Mouse (Mus musculus) thymus, adult 18-20 months (tissue): ENCODE data around the gene Cdyl.

Source experiments
- DNase-seq, 2 experiments: peaks; one replicate each; pipeline ENCODE4 v3.0.0; 2022; ENCODE audit warnings: mixed read lengths in 2 of 2

Cdyl gene

GRCm38 (mm10) chr13:35717658-35718057 lies 58.0 kb downstream of the Cdyl start:
- DNase-seq: no peak

DNA sequence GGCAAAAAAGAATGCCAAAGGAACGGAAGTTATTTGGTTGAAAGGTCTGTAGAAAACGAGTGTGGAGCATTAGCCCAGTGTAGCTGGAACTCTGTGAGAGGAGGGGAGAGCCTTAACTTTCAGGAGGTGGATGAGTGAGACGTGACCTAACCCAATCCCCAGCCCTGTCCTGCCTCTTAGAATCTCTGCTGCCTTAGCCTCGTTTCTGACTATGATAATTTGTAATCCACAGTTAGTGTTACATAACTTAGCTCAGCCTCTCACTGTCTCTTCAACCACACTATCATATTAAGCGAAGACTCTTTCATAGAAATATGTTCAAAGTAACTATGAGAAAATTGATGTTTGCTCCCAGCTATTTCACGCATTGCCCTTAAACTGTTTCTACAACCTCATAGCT lies 59.9 kb downstream of the Cdyl start:
- no peak for DNase-seq

- DNase-seq: no peak
Measured at GRCm38 (mm10) chr13:35723073-35723472, 63.4 kb downstream of the Cdyl start.

GRCm38 (mm10) chr13:35726025-35726424 lies 66.4 kb downstream of the Cdyl start:
- DNase-seq: no peak

DNA sequence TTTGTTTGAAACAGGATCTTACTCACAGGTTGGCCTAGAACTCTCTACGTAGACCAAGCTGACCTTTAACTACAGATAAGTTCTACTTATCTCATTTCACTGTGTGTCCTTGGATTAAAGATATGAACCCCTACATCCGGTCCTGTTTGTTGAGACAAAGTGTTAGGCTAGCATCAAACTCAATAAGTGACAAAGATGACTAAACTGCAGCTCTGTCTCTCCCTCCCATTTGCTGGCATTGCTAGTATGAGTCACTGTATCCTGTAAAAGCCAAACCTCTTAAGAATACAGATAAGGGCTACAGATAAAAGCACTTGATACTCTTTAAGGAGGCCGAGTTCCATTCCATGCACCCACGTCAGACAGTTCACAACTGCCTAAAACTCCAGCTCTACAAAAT lies 72.5 kb downstream of the Cdyl start:
- DNase-seq: no peak

- no peak for DNase-seq
Measured at GRCm38 (mm10) chr13:35732891-35733596, 73.4 kb downstream of the Cdyl start.

GRCm38 (mm10) chr13:35737565-35737964 lies 77.9 kb downstream of the Cdyl start:
- no peak for DNase-seq

DNA sequence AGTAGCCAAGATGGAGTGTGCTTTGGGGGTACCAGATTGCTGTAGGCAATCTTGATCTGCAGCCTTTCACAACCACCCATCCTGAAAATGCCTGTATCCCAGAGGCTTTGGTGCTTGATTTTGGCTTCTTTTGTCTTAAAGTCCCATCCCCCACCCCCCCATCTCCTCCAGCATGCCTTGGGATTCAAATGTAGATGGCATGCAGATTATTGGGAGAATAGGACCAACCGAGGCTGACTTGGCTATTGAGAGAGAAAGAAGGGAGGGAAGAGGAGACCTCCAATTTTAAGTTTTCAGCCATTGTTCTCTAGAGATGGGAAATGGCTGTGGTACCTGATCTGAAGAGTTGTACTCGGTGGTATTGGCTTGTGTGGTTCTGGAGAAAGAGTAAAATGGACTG lies 78.6 kb downstream of the Cdyl start:
- no peak for DNase-seq

DNA sequence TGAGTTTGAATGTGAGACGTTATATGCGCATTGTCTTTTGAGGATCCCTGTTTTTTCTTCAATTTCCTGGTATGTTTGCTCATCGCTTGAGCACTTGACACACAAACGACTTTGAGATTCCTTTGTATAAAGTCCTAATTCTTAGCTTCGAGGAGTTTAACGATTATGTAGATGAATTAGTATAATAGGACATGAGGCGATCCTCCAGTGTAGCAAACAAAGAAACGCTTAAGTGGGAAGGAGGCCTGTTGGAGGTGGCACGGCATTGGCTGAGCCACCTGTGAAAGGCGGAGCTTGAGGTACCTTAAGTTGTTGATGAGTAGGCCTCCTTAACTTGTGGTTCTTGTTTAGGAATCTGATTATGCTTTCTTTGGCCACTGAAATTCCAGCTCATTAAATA lies 79.8 kb downstream of the Cdyl start:
- no peak for DNase-seq

DNA sequence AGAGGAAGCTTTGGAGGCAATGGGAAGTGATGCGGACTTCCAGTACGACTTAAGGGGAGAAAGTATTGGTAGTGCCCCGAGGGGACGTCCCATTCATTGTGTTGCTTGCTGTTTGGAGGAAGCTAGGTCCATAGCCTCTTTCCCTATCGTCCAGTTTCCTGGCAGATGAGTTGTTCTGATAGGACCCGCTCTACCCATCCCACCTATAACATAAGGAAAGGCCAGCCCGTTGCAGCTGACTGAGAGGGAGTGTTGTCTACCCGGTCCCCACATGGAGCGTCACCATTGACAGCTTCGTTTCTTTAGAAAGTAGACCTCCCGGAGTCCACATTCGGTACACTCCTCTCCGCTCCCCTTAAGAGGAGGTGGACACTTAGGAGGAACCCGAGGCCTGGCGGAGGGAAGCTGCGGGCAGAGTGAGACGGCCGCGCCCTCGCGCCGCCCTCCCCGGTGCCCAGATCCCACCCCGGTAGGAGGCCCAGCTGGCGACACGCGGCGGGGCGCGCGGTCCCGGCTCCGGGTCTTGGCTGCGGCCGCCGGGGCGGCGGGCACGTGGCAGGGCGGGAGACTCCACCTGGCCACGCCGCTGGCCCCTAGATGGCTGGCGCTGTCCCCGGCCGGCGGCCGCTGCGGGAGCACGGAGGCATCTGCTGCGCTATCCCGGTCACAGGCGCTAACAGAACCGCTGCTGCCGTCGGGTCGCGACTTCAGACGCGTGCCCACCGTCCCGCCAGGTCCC lies 80.8 kb downstream of the Cdyl start:
- DNase-seq: peak in 1 of 2 experiments; percentile 57

- DNase-seq: peak; percentile 84 to 85
Measured at GRCm38 (mm10) chr13:35741040-35741619, 81.5 kb downstream of the Cdyl start.

GRCm38 (mm10) chr13:35741620-35742421 lies 82.2 kb downstream of the Cdyl start:
- DNase-seq: peak; percentile 56 to 59

- DNase-seq: no peak
Measured at GRCm38 (mm10) chr13:35742696-35743095, 83.1 kb downstream of the Cdyl start.

DNA sequence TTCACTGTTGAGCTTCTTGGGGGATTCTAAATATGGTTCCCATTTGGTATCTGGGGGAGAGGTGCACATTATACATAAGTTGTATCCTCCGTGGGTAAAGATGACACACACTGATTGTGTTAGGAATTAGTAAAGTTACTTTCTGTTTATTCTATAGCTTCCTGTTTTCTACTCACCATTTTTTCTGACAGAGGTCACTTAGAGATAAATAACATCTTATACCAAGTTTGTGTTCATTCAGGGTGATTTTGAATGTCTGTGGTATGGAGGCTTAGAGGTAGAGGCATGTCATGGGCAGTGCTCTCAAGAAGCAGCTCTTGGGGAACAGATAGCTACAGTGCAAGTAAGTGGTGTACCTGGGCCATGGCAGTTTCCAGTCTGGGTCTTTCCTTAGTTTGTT lies 83.6 kb downstream of the Cdyl start:
- DNase-seq: no peak

- DNase-seq: no peak
Measured at GRCm38 (mm10) chr13:35749194-35749593, 89.6 kb downstream of the Cdyl start.

GRCm38 (mm10) chr13:35749680-35750079 lies 90.0 kb downstream of the Cdyl start:
- no peak for DNase-seq

- no peak for DNase-seq
Measured at GRCm38 (mm10) chr13:35752046-35752445, 92.4 kb downstream of the Cdyl start.

- DNase-seq: no peak
Measured at GRCm38 (mm10) chr13:35755002-35755401, 95.4 kb downstream of the Cdyl start.

DNA sequence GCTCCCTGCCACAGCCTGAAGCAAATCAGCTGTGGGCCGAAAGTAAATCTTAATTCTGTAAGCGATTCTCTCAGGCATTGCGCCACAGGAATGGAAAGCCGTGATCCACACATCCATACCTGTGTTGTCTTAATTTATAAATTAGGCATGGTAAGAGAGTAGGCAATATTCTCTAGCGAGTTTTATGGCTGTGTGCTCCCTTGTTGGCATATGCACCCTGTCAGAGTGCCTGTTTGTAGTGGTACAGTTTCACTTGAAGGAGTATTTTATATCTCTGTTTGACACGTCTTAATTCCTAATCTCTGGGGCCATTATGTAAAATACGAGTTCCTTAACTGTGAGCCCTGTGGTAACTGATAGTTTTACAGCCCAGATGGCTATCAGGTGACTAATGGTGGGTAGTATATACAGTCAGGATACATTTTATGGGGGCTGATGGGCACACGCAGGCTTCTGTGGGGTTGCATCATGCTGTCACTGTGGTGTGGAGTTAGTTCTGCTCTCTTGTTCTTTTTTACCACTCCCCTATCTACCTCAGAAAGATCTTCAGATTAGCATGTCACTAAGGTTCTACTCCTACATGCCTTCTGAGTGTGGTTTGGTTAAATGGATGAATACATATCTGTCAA lies 96.1 kb downstream of the Cdyl start:
- no peak for DNase-seq

DNA sequence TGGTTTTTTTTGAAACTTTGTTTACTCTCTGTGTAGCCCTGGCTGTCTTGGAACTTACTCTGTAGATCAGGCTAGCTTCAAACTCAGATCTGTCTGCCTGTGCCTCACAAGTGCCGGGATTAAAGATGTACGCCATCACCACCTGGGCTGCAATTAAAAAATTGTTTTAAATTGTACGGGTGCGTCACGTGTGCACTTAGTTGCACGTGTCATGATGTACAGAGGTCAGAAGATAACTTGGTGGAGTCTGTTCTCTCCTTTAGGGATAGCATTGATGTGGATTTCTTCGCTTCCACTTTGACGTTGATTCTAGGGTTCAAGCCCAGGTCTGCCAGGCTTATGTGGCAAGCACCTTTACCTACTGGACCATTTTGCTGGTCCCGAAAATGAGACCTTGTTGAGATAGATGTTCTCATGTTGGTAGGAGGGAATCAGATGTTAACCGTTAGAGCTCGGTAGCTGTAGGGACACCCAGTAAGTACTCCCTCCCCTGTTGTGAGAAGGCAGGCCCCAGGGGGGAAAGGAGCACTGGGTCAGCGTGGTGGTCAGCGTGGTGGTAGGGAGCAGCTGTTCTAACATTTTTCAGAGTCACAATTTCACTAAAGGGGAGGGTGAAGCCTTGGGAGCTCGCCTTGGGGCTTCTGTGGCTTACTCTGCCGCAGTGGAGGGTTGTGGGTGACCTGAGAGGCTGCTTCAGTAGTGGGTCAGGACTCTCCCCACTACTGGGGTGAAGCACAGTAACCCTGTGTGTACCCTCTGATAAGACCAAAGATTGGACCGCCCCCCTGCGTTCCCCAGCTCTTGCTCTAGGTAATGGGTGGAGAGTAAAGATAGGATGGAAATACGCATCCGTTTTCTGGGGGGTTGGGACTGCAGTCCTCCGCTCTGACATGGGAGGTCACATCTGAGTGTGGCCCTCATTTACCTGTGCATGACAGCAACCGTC lies 97.0 kb downstream of the Cdyl start:
- no peak for DNase-seq

DNA sequence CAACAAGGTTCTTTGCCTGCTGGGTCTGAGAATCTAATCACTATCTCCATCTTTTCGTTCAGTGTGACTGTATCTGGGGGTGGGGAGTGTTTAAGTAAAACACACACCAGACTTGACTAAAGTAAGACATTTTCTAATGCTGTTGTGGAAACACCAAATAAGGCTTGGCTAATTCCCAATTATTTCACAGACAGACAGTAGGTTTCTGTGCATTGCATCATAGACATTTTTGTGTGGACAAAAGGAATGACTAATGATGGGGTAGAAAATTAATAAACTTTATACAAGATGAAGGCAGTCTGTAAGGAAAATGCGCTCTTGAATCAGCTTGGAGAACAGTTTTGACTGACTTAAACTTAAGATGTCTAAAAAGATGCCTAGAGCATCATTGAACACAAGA lies 100.7 kb downstream of the Cdyl start:
- DNase-seq: no peak

DNA sequence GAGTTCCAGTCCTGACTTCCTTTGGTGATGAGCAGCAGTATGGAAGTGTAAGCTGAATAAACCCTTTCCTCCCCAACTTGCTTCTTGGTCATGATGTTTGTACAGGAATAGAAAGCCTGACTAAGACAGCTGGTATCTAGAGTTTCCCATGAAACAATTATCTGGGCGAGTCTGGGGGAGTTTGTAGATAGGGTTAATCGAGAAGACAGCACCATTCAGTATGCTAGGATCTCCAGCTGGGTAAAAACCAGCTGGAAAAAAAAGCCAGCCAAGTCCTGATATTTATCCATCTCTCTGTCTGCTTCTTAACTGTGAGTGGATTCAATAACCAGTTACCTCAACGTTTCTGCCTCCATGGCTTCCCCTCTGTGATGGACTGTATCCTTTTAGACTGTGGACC lies 104.9 kb downstream of the Cdyl start:
- no peak for DNase-seq
